Mouse (Mus musculus) CD4-positive helper T cell, adult 2 months (primary cell): ENCODE data around the gene Zfp593.
A peak's percentile ranks its signal among the peaks of the same experiment; 100 is the strongest.

ENCODE experiments used
- DNase-seq: peaks from one replicate; pipeline ENCODE4 v3.0.0-alpha.2; 2012; ENCODE audit warnings: low read depth, missing footprints, low spot score

Gene Zfp593

DNA sequence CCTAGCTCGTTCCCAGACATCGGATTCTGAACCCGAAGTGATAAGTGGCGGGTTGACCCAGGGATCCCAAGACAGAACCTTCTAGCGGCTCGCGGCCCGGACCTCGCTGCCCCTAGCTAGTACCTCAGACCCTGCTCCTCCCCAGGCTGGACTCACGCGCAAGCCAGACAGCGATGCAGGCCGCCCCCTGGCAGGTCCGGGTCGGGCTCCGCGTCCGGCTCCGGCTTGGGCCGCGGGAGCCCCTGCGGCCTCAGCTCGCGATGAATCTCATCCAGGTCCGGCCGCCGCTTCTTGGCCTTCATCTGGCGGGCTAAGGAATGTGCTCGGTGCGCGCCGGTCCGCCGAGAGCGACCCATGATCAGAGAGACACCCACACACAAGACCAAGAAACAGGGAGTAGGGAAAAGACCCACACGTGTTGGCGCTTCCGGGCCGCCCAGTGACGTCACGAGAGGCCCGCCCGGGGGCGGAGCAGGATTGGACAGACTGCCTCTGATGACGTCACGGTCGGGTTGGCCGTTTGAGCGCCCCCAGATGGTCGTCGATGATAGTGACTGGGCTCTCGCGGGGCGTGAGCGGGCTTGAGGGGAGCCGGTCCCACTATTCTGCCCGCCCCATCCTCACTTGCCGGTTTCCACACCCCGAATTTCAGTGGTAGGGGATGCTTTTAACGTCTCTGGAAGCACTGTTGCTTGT lies at the start of gene Zfp593:
Gene Zfp593 (minus strand): TSS at position 445 of the 696 bp plus-strand sequence.
- DNase-seq, result peak; percentile 93

DNA sequence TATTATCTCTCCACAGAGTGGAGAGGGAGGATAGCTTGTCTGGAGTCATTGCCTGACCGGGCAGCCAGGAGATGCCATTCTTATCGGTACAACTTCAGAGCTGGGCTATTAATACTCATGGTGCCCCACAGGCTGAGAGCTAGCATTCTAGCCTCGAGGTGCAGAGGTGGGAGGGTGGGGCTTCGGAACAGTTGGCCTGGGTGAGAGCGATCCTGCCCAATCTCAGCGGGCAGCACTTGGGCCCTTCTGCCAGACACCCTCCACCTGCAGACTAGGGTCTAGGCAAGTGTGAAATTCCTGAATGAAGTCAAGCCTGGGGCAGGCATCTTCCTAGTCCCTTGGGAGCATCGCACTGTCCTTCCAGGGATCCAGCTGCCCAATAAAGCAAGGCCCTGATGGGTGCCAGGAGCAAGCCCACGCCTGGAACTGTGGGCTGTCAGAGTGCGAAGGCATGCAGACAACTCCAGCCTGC lies 48.3 kb upstream of the Zfp593 start:
- DNase-seq, result no peak

DNA sequence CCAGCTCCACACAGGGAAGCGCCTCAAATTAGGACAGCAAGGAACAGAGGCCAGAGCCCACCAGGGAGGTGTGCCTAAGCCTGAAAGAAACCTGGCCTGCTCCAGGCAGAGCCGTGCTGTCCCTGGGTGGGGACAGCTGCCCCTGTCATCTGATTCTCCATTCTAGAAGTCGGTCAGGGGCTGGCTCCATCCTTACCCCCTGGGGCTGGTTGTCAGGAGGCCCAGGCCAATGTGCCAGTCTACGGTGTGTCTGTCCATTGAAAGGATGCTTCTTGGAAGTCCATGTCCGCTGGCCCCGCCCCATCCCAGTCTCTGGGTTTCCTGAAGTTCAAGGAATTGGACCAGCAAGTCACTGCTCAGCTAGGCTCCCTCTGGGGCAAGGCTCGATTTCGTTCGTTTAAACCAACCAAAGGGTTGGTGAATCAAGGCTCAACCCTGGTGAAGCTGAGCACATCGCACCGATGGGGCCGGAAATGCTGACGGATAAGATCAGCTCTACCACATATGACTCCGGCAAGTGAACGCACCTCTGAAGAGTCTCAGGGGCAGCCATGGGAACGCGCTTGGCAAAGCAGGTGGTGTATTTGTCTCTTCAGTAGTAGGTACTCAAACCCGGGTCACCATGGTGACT lies 47.8 kb upstream of the Zfp593 start:
- peak; percentile 24 for DNase-seq

DNA sequence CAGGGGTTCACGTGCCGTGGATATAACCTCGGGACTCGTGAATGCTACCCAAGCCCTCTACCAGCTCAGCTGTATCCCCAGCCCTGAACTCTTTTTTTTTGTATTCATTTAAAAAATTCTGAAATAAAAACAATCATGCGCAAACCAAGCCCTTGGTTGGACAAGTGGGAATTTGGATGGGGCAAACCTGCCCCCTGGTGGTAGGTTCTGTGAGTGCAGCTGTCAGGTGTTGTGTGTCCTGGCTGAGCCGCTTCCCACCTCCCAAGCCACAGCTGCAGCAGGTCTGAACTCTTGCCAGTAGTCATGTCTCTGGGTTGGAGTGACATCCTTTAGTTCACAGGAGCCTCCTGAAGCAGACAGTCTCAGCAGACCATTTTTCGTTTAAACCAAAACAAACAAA lies 46.7 kb upstream of the Zfp593 start:
- DNase-seq, result peak; percentile 80

DNA sequence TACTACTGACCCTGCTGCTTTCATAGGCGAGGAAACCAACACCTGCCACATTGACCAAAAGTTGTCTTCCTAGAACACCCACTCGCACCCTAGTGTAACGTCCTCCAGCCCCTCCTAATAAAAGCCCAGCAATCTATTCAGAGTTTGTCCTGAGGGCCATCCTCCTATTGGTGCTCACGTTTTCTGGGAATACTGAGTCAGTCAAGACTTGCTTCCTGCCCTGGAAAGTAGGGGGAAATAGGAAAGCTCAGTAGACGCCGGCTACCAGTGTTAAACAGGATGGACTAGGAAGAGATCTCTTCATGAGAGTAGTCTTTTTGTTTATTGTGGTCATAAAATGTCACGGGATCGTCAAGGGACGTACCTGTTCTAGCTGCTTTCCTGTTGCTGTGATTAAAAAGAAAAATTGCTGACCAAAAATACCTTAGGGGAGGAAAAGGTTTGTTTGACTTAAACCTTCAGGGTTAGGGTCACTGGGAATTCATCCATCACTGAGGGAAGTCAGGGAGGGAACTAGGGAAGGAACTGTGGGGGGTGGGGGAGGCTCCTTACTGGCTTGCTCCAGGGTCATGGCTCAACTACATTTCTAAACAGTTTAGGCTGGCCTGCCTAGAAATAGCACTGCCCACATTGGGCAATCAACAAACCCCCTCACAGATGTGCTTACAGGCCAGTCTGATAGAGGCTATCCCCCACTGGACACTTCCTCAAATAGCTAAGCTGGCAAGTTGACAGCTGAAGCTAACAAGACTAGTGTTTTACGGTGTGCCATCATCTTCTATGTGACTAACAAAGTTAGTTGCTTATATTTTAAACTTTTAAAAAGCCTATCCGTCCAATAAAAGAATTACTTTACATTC lies 43.2 kb upstream of the Zfp593 start:
- no peak for DNase-seq

DNA sequence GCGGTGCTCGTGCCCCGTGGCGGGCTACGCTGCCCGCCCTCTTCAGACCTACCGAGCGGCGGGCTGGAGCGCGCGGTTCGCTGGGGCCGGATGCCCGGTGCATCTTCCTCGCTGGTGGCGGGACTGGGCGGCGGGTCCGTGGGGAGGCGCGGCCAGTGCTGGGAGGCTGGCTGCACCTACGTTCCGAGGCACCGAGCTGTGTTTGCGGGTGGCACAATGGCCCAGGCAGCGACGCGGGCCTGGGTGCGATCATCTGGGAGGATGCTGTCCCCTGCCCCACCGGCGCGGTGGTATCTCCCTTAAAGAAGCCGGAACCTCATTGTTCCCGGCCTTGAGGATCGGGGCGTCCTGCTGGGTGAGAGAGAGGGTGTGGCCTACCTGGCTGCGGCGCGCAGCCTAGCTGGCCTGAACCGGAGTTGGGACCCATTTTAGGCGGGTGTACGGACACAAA lies 42.2 kb upstream of the Zfp593 start, which contains the start of gene Pdik1l:
Gene Pdik1l (minus strand): TSS at position 321 of the 451 bp plus-strand sequence.
- DNase-seq, result peak; percentile 91

DNA sequence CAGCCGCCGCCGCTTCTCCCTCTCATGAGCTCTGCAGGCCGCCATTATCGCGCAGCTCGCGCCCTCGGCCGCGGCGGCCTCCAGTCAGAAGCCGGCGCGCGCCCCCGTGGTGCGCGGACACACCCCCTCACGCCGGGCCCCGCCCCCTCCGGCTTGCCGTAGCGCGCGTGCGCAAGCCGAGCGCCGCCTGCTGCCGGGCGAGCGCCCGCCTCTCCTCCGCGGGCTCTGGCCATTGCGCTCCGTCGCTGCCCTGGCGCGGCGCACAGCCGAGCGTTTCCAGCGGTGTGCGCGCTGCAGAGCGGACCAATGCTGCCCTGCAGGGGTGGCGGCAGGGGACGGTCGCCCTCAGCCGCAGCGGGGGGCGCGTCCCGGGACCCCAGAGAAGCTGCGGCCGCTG lies 41.8 kb upstream of the Zfp593 start:
- DNase-seq, result peak; percentile 96

DNA sequence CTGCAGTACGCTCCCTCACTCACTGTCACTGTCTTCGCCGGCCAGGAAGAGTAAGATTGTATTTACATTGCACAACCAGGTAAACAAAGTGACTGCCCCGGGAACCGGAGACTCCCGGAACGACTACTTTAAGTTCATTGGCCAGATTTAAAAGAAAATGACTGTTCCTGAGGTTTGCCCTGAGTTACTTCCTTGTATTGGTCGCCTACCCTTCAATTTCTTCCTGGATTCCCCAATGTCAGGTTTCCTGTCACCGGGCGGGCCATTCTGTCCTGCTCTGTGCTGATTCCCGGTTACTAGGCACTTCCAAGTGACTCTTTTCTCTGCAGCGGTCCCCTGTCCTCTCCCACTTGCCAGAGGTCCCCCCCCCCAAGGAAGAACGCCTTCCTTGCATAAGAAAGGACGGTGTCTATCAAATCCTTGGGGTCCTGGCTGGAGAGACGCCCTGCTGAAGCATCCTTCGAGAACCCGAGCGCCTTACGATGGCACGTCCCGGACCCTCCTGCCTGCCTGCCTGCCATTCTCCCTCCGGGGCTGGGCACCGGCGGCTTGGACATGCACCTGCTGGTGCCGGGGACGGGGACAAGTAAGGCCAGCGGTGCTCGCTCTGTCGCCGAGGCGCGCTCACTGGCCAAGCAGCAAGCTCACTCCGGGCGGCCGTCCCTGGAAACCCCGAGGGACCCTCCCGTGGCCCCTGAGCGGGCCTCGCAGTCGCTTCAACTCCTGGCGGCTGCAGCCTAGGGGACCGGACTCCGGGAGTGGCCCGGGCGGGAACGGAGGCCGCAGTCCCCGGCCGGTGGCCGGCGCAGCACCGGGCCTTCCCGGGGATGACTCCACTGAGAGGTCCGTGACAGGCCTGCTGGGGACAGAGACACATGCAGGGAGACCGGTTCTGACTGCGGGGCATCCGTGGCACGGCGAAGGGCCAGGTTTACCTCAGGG lies 41.1 kb upstream of the Zfp593 start:
- no peak for DNase-seq

DNA sequence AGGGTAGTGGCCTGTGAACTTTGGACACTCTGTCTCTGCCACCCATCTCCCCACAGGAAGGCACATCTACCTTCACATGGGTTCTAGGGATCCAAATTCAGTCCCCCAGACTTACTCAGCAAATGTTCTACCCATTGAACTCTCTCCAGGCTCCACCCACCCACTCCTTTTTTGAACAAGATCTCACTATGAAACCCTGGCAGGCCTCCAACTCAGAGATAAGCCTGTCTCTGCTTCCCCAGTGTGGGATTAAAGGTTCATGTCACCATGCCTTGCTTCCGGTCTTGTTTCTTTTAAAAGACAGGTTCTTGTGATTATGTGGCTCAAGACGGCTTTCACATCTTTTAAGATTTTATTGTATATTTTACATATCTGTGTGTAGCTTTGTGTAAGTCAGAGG lies 39.5 kb upstream of the Zfp593 start:
- no peak for DNase-seq

DNA sequence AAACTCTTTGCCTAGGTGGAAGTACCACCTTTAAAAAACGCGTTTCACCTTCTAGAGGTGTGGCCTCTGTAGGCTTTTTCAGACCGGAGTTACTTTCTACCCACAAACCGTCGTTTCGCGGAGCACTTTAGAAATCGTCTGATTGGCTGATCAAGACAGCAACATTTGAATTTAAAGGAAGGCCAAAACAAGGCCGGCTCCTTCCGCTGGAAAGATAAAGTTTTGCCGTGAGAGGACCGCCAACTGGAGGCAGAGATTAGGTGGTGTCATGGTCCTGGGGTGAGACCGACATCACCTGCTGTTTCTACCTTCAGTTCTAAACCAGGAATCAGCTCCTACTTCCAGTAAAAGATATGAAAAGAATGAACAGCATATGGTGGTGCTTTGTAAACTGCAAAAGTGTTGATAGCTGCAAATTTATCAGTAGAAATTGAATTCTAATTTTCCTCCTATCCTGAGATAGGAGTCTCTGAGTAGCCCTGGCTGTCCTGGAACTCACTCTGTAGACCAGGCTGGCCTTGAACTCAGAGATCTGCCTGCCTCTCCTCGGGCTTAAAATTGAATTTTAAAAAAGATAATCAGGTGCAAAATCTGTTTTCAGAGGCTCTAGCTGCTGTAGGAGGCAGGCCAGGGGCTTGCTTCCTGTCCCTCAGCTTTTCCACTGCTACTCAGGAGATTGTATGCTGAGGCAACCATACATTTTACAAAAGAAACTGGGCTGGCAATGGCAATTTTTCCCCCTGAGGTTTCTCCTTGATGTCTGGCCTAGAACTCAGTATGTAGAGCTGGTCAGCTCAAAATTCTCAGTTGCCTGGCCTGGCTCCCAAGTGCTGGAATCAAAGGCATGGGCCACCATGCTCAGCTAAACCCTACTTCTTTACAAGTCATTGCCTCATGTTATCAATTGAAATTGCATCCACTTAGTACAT lies 28.3 kb upstream of the Zfp593 start:
- DNase-seq, result peak; percentile 93

DNA sequence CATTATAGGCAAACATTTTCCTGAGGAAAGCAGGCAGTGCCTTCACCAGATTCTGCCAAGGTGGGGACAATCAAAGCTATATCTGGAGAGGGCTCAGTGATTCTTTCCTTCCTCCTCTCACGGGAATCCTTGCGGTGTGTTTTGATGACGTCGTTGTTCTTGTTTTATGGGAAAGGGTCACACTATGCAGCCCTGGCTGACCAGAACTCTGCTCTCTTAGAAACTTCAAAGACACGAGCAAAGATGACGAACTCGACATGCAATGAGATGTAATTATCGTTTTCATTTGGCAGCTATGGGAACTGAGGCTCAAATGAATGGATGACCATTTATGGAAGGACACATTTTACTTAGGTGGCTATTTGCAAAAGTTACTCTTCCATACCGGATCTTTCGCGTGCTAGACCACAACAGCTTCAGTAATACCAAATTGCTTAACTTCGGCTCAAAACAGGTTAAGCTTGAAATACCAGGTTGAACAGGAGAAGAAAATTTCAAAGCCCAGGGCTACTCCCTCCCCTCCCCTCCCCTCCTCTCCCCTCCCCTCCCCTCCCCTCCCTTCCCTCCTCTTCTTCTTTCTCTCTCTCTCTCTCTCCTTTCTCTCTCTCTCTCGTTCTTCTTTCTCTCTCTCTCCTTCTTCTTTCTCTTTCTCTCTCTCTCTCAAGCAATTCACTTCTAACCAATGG lies 27.5 kb upstream of the Zfp593 start:
- no peak for DNase-seq

DNA sequence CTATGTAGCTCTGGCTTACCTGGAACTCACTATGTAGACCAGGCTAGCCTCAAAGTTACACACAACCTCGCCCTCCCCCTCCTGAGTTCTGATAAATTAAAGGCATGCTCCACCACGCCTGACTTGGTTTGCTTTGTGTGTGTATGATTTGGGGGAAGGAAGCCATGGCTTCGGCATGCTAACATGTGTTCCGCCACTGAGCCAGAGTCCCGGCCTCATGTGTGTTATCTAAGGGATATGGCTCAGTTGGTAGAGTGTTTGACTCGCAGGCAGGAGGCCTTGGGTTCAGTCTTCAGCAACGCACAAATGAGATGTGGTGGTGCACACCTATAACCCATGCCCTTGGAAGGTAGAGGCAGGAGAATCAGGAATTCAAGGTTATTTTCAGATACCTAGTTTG lies 26.6 kb upstream of the Zfp593 start:
- DNase-seq, result no peak

DNA sequence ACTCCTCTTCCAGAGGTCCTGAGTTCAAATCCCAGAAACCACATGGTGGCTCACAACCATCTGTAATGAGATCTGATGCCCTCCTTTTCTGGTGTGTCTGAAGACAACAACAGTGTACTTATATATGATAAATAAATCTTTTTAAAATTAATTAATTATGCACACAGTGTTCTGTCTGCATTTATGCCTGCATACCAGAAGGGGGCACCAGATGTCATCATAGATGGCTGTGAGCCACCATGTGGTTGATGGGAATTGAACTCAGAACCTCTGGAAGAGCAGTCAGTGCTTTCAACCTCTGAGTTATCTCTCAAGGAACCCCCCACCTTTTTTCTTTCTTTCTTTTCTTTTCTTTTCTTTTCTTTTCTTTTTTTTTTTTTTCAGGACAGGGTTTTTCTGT lies 24.2 kb upstream of the Zfp593 start:
- peak; percentile 43 for DNase-seq

DNA sequence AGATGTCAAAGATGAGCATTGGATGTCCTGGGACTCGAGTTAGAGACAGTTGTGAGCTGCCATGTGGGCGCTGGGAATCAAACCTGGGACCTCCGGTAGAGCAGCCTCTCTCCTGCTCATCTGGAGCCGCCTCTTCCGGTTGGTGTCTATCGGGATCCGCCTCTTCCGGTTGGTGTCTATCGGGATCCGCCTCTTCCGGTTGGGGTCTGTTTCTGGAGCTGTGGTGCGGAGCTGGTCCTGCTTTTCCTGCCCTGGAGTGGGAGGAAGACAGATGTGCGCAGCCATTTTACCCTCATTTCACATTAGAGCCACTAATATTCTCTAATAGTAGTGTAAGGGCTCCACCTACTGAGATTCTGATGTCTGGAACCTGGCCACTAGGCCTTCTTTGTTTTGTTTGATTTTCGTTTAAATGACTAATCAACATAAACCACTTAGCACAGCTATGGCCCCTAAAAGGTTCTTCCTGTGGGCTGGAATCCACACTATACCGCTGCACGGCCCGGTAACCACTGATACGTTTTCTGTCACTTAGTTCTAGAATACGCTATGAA lies 22.8 kb upstream of the Zfp593 start:
- DNase-seq, result no peak

DNA sequence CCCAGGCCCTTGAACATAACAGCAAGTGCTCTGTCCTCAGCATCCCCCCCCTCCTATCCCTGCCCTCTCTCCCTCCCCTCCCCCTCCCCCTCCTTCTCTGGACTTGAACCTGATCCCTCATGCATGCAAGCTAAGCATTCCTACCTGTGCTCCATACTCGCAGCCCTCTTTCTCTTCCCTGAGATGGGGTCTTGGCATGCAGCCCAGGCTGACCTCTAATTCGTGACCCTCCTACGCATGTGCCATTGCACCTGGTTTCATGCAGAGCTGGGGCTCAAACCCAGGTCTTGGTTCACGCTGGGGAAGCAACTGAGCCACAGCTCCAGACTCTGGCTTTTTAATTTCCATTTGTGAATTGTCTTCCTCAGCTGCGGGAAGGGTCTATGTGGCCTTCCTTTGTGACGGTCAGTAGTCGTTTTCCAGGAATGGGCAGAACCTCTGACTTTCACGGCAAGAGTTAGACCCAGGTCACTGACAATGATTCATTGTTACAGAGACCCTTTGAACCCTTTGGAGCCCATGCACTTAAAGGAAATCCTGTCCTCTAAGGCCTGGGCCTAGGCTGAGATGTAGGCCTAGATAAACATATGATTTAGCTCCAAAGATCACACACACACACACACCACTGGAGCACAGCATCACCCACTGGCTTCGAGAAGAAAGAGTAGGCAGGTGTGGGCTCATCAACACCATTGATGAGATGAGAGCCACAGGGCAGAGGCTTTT lies 20.6 kb upstream of the Zfp593 start:
- DNase-seq, result no peak

DNA sequence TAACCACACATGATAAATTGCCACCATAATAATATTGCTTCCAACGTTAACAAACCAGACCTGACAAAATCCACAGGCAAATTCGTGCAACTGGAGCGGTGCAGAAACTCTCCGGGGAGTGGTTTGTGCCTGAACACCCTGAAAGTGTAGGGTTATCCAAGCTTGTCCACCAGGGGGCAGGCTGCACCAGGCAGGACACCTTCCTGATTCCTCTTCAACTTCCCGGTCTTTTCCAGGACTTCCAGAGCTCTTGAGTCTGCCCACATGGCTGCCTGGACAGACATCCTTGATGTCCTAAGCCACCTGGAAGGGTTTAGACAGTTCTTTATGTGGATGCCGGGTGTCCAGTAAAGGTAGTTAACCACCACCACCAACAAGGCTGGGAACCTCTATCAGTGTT lies 17.8 kb upstream of the Zfp593 start:
- DNase-seq, result peak; percentile 38

DNA sequence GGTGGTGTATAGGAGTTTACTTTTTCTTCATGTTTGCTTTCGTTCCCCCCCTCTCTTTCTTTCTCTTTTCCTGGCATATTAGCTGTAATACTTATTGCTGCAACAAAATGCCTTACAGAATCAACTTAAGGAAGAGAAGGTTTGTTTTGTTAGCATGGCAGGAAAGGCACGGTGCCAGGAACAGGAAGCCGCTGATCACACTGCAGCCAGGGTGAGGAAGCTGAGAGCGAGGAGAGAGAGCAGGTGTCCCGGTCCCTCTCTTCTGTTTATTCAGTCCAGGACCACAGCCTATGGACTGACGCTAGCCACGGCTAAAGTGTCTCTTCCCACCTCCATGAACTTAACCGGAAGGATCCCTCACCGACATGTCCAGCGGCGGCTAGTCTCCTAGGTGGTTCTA lies 13.0 kb upstream of the Zfp593 start:
- no peak for DNase-seq

DNA sequence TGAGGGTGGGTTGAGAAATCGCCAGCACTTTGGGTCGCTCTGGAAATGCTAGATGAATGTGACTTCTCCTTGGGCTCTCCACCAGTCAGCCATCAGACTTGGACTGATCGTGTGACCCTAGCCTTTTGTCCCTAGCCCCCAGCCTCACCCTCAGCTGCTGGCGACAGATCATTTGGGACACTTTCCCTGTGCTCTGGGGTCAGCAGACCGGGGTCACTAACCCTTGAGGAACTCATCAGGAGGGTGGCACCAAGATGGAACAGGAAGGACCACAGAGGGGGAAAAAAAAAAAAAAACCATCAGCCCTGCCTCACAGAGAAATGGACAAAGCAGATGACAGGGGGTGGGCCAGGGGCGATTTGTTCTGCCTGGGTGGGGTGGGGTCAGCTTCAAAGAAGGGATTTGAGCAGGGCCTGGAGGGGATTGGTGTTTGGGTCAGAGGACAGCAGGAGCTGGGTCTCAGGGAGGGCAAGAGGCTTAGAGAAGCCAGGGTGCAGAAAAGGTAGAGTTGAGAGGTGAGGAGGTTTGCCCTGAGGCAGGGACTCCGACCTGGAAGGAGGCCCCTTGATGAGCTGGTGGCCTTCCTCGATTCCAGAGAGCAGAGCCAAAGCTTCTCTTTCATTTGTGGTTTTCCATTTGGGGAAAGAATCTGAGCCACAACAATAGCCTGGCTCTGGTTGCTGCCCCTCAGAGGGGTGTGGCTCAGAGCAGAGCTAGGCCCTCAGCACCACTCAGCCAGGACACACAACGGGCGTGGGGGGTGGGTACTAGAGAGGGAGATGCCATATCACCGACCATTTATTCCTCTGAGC lies 12.0 kb upstream of the Zfp593 start:
- DNase-seq, result no peak
